Mouse (Mus musculus) CH12.LX (cell line): ENCODE measurements at regions not wholly inside any gene's neighbourhood (a gene's known extent, or its start where the extent isn't known, plus 50 kb on each side); places are given as distances from the start of the nearest gene placed in this dataset.

Source experiments
- DNase-seq: peaks from one replicate; pipeline ENCODE4 v3.0.0-alpha.2; 2013; ENCODE audit errors: extremely low read depth
- H3K27ac ChIP-seq: 2 replicates; pipeline ENCODE4 v1.5.1; 2012; ENCODE audit warnings: low read depth, mild to moderate bottlenecking, control low read depth, moderate library complexity; ENCODE audit not compliant: insufficient read depth
- H3K27me3 ChIP-seq: replicated peaks from 2 replicates; pipeline ENCODE3; 2012; ENCODE audit warnings: inconsistent platforms
- H3K36me3 ChIP-seq, 2 experiments: replicated peaks in 1 of 2; 2 replicates each; pipeline versions ENCODE3 to v1.6.1; 2012; ENCODE audit warnings: inconsistent platforms in 1 of 2, low read length in 1 of 2, mild to moderate bottlenecking in 1 of 2, mixed read lengths in 1 of 2, moderate library complexity in 1 of 2; ENCODE audit not compliant: control insufficient read depth in 1 of 2, insufficient read depth in 1 of 2
- H3K4me1 ChIP-seq, 2 experiments: 2 replicates each; pipeline ENCODE4 v1.6.1; 2012; ENCODE audit warnings: inconsistent platforms in 1 of 2, moderate library complexity in 1 of 2; ENCODE audit not compliant: insufficient read depth in 2 of 2, control insufficient read depth in 1 of 2
- H3K4me2 ChIP-seq: 2 replicates; pipeline ENCODE4 v1.6.1; 2012; ENCODE audit warnings: low read depth, mild to moderate bottlenecking, control low read depth; ENCODE audit not compliant: poor library complexity, insufficient read depth, severe bottlenecking
- H3K4me3 ChIP-seq, 3 experiments: fragments of 150-350 bp in 1 of 3; sonication (generic) in 1 of 3; replicated peaks in 1 of 3; 2 replicates each; pipeline versions ENCODE3 to v1.5.1; 2011 to 2012; ENCODE audit warnings: low read depth in 2 of 3, low read length in 2 of 3, mild to moderate bottlenecking in 2 of 3, moderate library complexity in 2 of 3, control low read depth in 1 of 3, improper control_type of control experiment in 1 of 3, inconsistent platforms in 1 of 3, mixed read lengths in 1 of 3; ENCODE audit not compliant: poor library complexity in 1 of 3
- H3K79me2 ChIP-seq: replicated peaks from 2 replicates; pipeline ENCODE4 v1.6.1; 2012; ENCODE audit warnings: mild to moderate bottlenecking, moderate library complexity; ENCODE audit not compliant: control insufficient read depth, poor library complexity, insufficient read depth, severe bottlenecking; ENCODE audit errors: extremely low read depth
- H3K9ac ChIP-seq: 2 replicates; pipeline ENCODE4 v1.6.1; 2012; ENCODE audit warnings: low read depth, mild to moderate bottlenecking, control low read depth, moderate library complexity; ENCODE audit not compliant: insufficient read depth
- H3K9me3 ChIP-seq: replicated peaks from 2 replicates; pipeline ENCODE3; 2012; ENCODE audit warnings: low read length, inconsistent platforms, mixed read lengths
- CHD1 ChIP-seq: IDR thresholded peaks from 2 replicates; pipeline ENCODE4 v1.6.1; 2012; ENCODE audit warnings: low read depth, low read length, improper control_type of control experiment, inconsistent platforms
- CHD2 ChIP-seq: IDR thresholded peaks from 2 replicates; pipeline ENCODE4 v1.6.1; 2011; ENCODE audit warnings: low read length, improper control_type of control experiment
- ETS1 ChIP-seq: conservative IDR thresholded peaks from 2 replicates; pipeline ENCODE4 v1.6.1; 2012; ENCODE audit warnings: low read depth, mild to moderate bottlenecking, inconsistent platforms, low read length, improper control_type of control experiment, moderate library complexity
- IRF4 ChIP-seq: IDR thresholded peaks from 2 replicates; pipeline ENCODE4 v1.6.1; 2014; ENCODE audit warnings: low read depth, mild to moderate bottlenecking, inconsistent platforms, low read length, improper control_type of control experiment
- KAT2A ChIP-seq: IDR thresholded peaks from 2 replicates; pipeline ENCODE4 v1.6.1; 2012; ENCODE audit warnings: low read length, improper control_type of control experiment, inconsistent platforms; ENCODE audit not compliant: insufficient replicate concordance
- MAX ChIP-seq: IDR thresholded peaks from 2 replicates; pipeline ENCODE4 v1.6.1; 2011; ENCODE audit warnings: low read length, improper control_type of control experiment
- MAZ ChIP-seq: IDR thresholded peaks from 2 replicates; pipeline ENCODE4 v1.6.1; 2012; ENCODE audit warnings: low read depth, mild to moderate bottlenecking, inconsistent platforms, low read length, improper control_type of control experiment, moderate library complexity
- MYC ChIP-seq: IDR thresholded peaks from 2 replicates; pipeline ENCODE4 v1.6.1; 2011; ENCODE audit warnings: low read depth, mild to moderate bottlenecking, improper control_type of control experiment, low read length
- NELFE ChIP-seq: IDR thresholded peaks from 2 replicates; pipeline ENCODE4 v1.6.1; 2011; ENCODE audit warnings: low read depth, low read length, improper control_type of control experiment
- RAD21 ChIP-seq: IDR thresholded peaks from 2 replicates; pipeline ENCODE4 v1.6.1; 2011; ENCODE audit warnings: low read depth, mild to moderate bottlenecking, low read length, improper control_type of control experiment, moderate library complexity
- SIN3A ChIP-seq: IDR thresholded peaks from 2 replicates; pipeline ENCODE4 v1.6.1; 2012; ENCODE audit warnings: low read length, improper control_type of control experiment, inconsistent platforms
- TBP ChIP-seq: conservative IDR thresholded peaks from 2 replicates; pipeline ENCODE4 v1.6.1; 2011; ENCODE audit warnings: low read depth, low read length, improper control_type of control experiment
- TCF12 ChIP-seq: IDR thresholded peaks from 2 replicates; pipeline ENCODE4 v1.6.1; 2014; ENCODE audit warnings: low read depth, mild to moderate bottlenecking, inconsistent platforms, low read length, improper control_type of control experiment
- USF2 ChIP-seq: conservative IDR thresholded peaks from 2 replicates; pipeline ENCODE4 v1.6.1; 2011; ENCODE audit warnings: low read depth, low read length, improper control_type of control experiment
- ZKSCAN1 ChIP-seq: IDR thresholded peaks from 2 replicates; pipeline ENCODE4 v1.6.1; 2012; ENCODE audit warnings: low read depth, inconsistent platforms, low read length, improper control_type of control experiment, borderline replicate concordance
- ZNF384 ChIP-seq: IDR thresholded peaks from 2 replicates; pipeline ENCODE4 v1.6.1; 2012; ENCODE audit warnings: low read depth, low read length, improper control_type of control experiment, inconsistent platforms
- dilution Hi-C: fragments of 300-500 bp; cut with MboI; formaldehyde crosslinking; loops from 2 replicates; pipeline ENCODE4 v1.14.3; 2020; ENCODE audit warnings: low sequenced_read_pairs; ENCODE audit not compliant: extremely low pct_unique_long_range_greater_than_20kb, extremely low pct_ligation_motif_present
- in situ Hi-C: fragments of 300-500 bp; cut with MboI; formaldehyde crosslinking; loops from 3 replicates; pipeline ENCODE4 v1.14.3; 2019; ENCODE audit warnings: low sequenced_read_pairs, low pct_ligation_motif_present, low pct_unique_long_range_greater_than_20kb, mixed read lengths

DNA sequence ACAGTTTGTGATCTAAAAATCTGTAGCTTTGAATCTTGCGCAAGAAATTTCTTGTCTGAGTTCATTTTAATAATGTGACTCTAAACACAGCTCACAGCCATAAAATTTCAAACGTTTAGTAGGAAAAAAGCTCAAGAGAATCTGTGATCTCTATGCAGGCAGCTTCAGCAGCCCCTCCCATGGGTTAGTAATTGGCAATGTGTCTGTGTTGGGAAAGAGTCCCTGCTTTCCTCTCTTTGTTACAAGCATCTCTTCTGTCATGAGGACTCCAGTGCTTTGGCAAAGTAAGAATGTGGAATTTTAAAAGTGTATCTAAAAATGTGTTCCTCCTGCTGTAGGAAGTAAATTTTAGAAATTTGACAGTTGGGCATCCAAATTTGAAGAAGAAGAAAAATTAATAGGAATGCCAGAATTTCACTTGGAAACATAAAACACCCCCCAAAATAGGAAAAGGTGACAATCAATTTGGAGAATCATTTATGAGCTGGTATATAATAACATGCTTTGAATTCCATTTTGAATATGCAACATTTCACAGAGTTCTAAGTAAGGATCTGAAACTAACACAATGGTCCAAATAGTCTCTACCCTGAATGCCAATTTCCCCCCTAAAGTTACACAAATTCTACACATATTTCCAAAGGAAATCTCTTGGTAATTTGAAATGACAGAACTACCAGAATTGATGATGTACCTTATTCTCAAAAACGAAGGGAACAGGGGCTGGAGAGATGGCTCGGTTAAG is 291.3 kb downstream of the Adcyap1 start:
- H3K9ac ChIP-seq = no peak overlapping the region
- no peaks in the 10 kb centered on the region for H3K36me3 ChIP-seq
- H3K27me3 ChIP-seq = no peaks in the 10 kb centered on the region
- H3K27ac ChIP-seq = no peak overlapping the region
- in situ Hi-C loops = no loop called here
- TF ChIP-seq KAT2A (no peak), TBP (no peak), IRF4 (no peak), TCF12 (no peak), MAX (no peak), MAZ (no peak), MYC (no peak), ETS1 (no peak), NELFE (no peak), ZNF384 (no peak), CHD2 (no peak)
- H3K4me3 ChIP-seq = no peak overlapping the region
- dilution Hi-C loops = no loop called here
- no peaks in the 10 kb centered on the region for H3K4me1 ChIP-seq
- H3K4me2 ChIP-seq = no peak overlapping the region
- H3K9me3 ChIP-seq = peaks cover 8% of the 10 kb centered on the region
- no peak for DNase-seq
- no peaks in the 10 kb centered on the region for H3K79me2 ChIP-seq

DNA sequence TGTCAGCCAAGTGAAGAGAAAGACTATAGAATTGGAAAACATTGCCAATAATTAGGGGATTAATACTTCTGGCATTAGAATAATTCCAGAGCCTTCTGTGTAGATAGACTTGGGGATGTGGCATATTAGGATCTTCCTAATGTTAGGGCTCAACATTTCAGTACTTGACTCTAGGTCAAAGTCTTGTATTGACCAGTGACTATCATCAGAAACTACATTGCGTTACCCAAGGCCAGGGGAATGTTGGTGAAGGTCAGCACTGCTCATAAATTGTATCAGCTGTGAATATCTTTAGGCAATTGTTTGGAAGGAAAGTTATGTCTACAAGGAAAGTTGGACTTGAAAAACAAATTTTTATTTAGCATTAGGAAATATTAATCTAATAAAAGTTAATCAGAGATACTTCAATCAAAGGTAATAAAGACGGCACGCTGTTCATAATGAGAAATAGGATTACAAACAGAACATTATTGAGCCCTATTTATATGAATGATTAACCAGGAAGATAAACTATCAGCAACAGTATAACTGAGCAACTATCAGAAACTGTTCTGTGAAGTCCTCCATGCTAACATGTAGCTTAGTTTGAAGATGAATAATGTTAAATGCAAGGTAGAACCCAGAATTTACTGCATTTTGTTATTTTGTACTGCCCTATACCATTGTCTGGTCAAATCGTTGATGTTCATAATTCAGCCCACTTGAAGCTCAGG is 310.2 kb downstream of the Adcyap1 start:
- in situ Hi-C loops = no loop called here
- Histone ChIP-seq H3K4me1 (no peaks in the 10 kb centered on the region), H3K4me3 (no peak overlapping the region)

DNA sequence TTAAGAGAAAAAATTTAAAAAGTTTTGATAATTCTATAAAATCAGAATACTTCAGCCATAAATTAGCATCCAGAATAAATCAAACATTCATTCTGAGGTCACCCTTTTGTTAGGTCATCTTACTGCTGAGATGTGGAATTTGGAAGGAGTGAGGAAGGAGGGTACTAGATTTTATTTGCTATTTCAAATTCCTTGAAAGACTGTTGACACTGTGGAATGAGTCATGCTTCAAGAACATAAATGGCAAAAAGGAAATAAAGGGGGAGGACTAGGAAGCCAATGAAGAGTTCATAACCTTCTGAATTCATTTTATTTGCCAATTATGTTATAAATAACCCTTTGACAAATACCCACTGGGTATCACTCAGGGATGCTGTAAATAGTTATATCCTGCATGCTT is 324.6 kb downstream of the Adcyap1 start:
- DNase-seq = no peak
- TF ChIP-seq ZKSCAN1 (no peak), RAD21 (no peak), TBP (no peak), SIN3A (no peak), CHD1 (no peak)
- Histone ChIP-seq H3K36me3 (no peaks in the 10 kb centered on the region), H3K27ac (no peak overlapping the region), H3K9me3 (peaks cover 10% of the 10 kb centered on the region), H3K79me2 (no peaks in the 10 kb centered on the region), H3K4me1 (no peaks in the 10 kb centered on the region), H3K4me2 (no peak overlapping the region), H3K9ac (no peak overlapping the region), H3K27me3 (no peaks in the 10 kb centered on the region), H3K4me3 (no peak overlapping the region)
- dilution Hi-C loops (no loop called here), in situ Hi-C loops (no loop called here)

More for the DNA sequence above, 310.2 kb downstream of the Adcyap1 start:
- no peak for DNase-seq
- TF ChIP-seq USF2 = no peak
- no peaks in the 10 kb centered on the region for H3K79me2 ChIP-seq
- H3K36me3 ChIP-seq = no peaks in the 10 kb centered on the region
- no peaks in the 10 kb centered on the region for H3K27me3 ChIP-seq
- H3K9ac ChIP-seq = no peak overlapping the region
- H3K9me3 ChIP-seq = peaks cover 13% of the 10 kb centered on the region
- dilution Hi-C loops = no loop called here
- no peak overlapping the region for H3K27ac ChIP-seq
- no peak overlapping the region for H3K4me2 ChIP-seq
